Mouse (Mus musculus) T-helper 1 cell (primary cell): ENCODE measurements around the gene Wscd1.

ENCODE experiments used
- in situ Hi-C: fragments of 300-600 bp; cut with MboI, MseI; formaldehyde crosslinking; loops from one replicate; pipeline ENCODE4 v1.15.1; 2025; ENCODE audit warnings: high pct_unique_total_duplicates

The Wscd1 gene

DNA sequence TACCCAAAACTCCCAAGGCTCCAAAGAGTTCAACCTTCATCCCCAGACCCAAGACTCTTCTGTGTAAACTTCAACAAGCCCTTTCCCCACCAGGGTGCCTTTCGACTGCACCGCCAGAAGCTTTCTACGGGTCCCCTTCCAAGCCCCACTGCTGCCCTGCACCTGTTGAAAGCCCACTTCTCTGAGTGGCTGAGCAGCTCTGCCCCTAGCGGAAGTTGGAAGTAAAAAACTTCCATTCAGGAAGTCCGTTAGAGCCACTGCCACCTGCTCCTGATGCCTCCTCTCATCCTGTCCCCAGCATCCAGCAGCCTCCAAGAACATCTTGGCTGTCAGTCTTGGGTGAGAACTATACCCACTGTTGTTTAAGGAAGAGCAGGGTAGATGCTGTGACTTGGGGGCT is at the start of gene Wscd1:
Wscd1 (plus strand) TSS at position 250 of the 400 bp plus-strand sequence.
- in situ Hi-C loops, result loop anchor here (25.0 kb wide), 1 partner anchor 1488 kb away; the partner anchor contains the start of gene Trpv1

- in situ Hi-C loops, result loop anchor here (25.0 kb wide), 1 partner anchor 1509 kb away; the partner anchor contains the start of gene Trpv1
Observed at GRCm38 (mm10) chr11:71728066-71728465, 21.7 kb upstream of the Wscd1 start.

- in situ Hi-C loops, result loop anchor here (25.0 kb wide), 1 partner anchor 1508 kb away; the partner anchor contains the start of gene Trpv1
Observed at GRCm38 (mm10) chr11:71729287-71729686, 20.4 kb upstream of the Wscd1 start.

GRCm38 (mm10) chr11:71733771-71734170 is 15.9 kb upstream of the Wscd1 start:
- in situ Hi-C loops, result loop anchor here (25.0 kb wide), 1 partner anchor 1504 kb away; the partner anchor contains the start of gene Trpv1

- in situ Hi-C loops, result loop anchor here (25.0 kb wide), 1 partner anchor 1500 kb away; the partner anchor contains the start of gene Trpv1
Observed at GRCm38 (mm10) chr11:71737106-71737505, 12.6 kb upstream of the Wscd1 start.

DNA sequence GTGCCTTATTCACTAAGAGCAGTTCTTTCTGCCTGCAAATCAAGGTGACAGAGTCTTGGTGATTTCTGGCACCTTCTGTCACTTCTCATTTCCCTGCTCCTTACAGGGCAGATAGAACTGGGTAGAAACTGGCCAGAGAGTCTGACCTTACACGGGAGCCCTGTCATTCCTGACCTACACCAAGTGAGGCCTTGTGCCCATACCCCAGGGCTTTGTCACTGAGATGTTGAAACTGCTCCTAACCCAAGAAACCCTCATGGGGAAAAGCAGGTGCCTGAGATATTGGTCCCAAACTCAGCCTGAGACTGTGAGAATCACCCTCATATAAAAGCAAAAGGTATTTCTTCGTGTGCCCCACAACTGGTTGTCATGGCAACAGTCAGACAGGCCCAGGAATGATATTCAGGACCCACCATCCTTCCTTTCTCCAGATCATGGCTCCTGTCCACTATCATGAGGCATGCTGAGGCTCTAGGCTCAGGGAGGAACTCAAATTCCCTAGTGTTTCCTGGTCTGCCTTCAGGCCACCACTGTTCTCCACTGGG is 11.1 kb upstream of the Wscd1 start:
- in situ Hi-C loops, result loop anchor here (25.0 kb wide), 1 partner anchor 1499 kb away; the partner anchor contains the start of gene Trpv1

DNA sequence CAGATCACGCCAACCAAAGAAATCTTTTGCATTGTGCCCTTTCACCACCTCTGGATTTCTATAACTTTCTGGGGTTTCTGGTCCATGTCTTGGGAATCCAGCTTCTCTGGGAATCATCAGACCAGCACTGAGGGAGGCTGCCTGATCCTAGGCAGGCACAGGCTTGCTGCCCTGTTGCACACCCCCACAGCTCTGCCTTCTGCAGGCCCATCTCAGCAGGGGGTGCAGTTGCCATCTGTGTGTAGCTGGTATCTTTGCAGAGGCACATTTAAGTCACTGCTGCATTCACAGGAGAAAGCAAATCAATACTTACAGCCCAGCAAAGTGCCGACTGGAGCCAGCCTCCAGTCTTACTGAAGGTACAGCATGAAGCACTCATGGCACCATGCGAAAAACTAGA is 3.8 kb upstream of the Wscd1 start:
- in situ Hi-C loops, result loop anchor here (25.0 kb wide), 1 partner anchor 1491 kb away; the partner anchor contains the start of gene Trpv1

- in situ Hi-C loops, result loop anchor here (25.0 kb wide), 1 partner anchor 1490 kb away; the partner anchor contains the start of gene Trpv1
Observed at GRCm38 (mm10) chr11:71747719-71748118, 2.0 kb upstream of the Wscd1 start.

DNA sequence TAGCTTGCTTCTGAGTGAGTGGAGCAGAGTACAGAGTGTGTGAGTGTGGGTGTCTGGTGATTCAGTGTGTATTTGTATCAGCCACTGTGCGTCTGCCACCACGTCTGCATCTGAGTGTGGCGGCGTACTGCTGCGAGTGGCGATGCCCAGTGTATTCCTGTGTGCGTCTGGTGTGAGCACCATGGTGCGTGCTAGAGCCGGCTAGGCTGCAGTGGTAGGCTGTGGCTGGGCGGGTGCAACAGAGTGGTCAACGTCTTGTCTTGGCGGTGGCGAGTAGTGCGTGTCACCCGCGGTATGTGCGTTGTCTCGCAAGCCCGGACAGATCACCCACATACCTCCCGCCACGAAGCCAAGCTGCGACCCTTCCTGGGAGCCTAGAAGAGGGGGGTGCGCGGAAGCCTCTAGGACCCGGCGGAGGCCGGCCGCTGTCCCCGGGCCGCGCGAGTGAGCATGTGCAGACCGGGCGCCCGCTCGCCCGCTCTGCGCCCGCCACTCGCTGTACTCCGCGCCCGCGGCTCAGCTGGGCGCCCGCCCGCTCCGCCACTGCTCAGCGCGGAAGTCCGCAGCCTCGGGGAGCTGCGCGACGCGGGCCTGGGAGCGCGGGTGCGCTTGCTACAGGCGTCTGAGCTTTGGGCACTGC is 934 bp downstream of the Wscd1 start:
- in situ Hi-C loops, result no loop called here

DNA sequence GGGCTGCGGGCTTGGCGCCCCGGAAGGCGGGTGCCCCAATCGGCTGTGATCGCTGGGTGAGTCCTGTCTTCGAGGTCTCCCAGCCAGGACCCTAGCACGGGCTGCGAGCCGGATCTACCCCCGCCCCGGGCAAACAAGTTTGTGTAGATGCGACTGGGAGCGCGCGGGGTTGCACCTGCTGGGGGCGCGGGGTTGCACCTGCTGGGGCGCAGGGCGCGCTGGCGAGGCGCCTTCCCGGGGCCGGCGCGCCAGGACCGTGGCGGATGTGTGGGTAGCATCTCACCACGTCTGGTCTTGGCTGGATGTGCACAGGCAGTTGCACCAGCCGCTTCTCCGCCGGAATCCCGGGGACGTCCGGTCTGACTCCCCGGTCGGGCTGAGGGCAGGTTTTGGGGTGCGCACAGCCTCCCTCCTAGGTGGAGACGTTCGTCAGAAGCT is 1.5 kb downstream of the Wscd1 start:
- in situ Hi-C loops, result no loop called here

GRCm38 (mm10) chr11:71751689-71752088 is 2.0 kb downstream of the Wscd1 start:
- in situ Hi-C loops, result no loop called here

DNA sequence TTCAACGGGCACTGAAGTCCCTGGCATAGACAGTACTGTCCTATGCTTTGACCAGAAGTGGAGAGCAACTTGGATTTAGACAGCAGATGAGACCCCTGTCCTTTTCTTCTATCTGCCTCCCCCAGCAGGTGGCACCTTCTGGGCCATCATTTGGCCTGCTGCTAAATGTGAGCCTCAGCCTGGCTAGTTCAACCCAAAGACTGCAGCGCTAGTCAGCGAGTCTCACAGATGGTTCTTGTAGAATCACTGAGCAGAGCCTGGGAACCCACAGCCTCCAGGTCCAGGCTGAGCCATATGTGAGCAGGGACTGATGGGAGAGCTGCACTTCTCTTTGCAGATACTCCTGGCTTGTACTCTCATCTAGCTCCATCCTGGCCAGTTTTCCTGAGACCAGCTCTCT is 2.9 kb downstream of the Wscd1 start:
- in situ Hi-C loops, result no loop called here

DNA sequence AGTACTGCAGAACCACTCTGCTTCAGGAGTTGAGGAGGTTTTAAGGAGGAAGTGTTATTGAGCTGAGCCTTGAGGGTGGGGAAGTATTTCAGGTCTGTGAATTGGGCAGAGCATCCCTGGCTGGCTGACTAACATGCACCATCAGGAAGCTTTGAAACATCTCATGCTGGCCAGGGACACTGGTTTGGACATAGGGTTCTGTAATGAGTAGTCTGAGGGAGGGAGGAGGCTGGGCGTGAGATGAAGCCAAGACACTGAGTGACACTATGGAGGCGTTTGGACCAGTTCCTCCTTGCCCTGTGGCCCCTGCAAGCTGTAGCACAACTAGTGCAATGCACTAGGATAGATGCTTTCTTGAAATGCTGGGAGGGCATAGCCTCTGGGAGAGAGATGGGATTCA is 5.4 kb downstream of the Wscd1 start:
- in situ Hi-C loops, result no loop called here

DNA sequence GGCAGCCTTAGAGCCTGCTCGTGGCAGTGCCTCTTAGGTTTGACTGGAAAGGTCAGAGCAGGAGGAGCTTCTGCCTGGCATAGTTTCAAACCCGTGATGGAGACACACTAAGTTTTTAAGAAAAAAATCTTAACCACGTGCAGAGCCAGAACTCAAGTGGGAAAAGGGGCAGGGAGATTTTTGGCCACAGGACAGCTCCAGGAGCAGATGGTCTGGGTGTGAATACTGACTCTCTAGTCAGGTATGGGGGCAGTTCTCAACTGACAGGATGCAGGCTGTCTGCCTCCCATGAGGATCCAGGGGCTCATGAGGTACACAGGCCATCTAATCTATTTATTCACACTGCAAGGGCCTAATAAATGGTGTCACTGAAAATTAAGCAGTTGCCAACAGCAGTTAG is 6.6 kb downstream of the Wscd1 start:
- in situ Hi-C loops, result no loop called here

DNA sequence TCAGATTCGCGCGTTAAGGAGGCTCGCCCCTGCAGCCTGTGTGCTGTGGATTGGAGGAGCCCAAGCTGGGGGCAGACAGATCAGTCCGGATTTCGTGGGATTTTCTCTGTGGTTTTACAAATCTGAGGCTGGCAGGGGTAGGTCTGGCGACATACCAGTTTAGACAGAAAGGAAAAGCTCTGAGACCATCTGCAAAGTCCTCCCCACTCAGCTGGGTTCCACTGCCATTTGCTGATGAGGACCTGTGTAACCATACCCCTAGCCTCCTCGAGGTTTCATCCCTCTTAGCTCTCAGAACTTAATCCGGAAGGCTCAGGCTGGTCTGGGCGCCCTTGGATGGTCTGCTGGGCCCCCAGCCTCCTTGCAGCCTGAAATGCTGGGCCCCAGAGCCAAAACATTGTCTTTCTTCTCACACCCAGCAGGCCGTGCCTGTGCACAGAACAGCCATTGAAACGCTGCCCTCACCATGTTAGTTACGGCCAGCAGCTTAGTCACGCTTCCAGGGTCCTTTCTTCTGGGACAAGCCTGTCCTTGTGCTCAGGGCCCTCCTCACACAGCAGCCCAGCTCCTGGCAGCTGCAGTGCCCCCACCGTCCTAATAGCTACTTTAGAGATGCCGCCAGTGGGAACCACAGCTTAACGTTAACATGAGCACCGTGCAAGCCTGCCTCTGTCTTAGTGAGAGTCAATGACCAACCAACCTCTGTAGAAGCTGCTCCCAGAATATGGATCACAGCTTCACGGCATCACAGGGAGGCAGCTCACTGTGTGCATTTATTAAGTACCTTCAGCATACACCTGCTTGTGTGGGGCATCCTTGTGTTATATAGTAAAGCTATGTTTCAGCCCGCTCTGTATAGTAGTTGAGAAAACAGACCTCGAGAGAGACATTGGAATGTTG is 8.7 kb downstream of the Wscd1 start:
- in situ Hi-C loops, result no loop called here

DNA sequence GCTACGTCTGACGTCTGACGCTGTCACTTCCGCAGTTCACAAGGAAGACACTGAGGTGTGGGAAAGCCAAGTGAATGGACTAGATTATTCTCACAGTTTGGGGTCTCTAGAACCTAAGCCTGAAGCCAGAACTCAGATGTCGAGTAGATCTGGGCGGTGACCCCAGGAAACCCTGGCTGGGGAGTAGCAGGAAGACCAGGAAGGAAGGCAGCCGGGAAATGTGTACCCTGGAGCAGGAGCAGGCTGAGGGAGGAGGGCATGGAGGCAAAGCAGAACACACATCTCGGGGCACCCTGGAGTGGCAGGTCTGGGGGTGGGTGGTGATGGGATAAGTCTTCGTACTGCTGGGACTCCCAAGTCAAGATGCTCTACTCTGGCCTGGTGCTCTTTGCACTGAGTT is 11.3 kb downstream of the Wscd1 start:
- in situ Hi-C loops, result no loop called here

DNA sequence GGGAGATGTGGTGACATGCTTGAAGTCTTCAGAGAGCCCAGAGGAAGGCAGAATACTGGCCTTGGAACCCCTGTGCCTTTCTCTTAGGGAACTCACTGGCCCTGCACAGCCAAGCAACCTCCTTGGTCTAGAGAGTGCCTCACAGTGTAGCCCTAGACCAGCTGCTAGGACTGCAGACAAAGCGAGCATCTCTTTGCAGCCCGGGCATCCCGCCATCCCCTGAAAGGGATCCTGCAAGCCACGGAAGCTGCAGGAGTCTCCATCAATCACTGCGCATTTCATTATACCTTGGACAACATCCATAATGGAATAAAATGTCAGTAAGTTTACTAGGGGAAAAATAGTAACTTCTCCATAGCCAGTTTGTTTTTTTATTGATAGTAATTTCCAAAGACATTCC is 13.4 kb downstream of the Wscd1 start:
- in situ Hi-C loops, result no loop called here

GRCm38 (mm10) chr11:71763651-71764275 is 14.0 kb downstream of the Wscd1 start:
- in situ Hi-C loops, result no loop called here

- in situ Hi-C loops, result no loop called here
Observed at GRCm38 (mm10) chr11:71764743-71765142, 15.0 kb downstream of the Wscd1 start.

GRCm38 (mm10) chr11:71765335-71765734 is 15.6 kb downstream of the Wscd1 start:
- in situ Hi-C loops, result no loop called here

DNA sequence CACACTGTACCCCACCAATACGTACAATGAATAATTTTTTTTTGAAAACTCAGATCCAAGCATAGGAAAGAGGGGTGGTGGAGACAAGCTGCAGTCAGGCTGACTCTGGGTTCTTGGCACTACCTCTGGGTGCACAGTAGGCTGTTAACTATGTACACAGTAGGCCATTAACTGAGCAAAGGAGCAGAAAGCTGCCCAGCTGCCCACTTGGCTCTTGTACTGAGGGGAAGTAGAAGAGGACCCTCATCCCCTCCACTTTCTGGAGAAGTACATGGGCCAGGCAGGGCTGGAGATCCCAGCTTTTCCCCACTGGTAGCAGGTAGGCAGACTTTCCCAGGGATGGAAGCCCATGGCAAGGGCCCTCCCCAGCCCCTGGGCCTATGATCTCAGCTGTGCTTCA is 16.7 kb downstream of the Wscd1 start:
- in situ Hi-C loops, result no loop called here

DNA sequence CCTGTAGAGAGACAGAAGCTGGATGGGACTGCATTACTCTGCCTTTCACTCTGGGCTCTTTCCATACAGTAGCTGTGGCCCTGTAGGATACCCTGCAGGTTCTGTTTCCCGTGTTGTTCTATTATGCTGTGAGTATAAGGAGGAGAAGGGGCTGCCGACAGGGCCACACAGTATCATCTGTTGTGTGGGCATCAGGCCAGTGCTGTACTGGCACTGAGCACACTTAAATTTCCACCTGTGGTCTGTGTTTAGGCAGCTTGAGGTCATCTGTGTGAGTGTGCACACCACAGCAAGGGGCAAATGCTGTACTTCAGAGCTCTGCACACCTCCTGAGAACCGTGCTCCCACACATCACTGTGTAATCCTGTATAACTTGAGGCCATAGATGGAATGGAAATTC is 18.0 kb downstream of the Wscd1 start:
- in situ Hi-C loops, result no loop called here
